Mouse (Mus musculus) gastrocnemius, postnatal 4 days (tissue): Measurements from ENCODE around the gene Pkn1. TPM values are rescaled to one million over a fixed set of nuclear protein-coding genes. Genes with fewer than 3 reads are reported as not detected.
A peak's percentile ranks its signal among the peaks of the same experiment; 100 is the strongest.

Experiments
- DNase-seq, 2 experiments: peaks; one replicate each; pipeline ENCODE4 v3.0.0; 2021 to 2022; ENCODE audit warnings: low spot score in 2 of 2, mixed read lengths in 2 of 2
- total RNA-seq, 2 experiments: library from RNA; stranded (reverse); gene quantifications; 2 replicates each; pipeline ENCODE4 v1.2.3; 2021

The Pkn1 gene
- total RNA-seq, 2 experiments from 2014 or later: 56.6 to 60.0 TPM

- DNase-seq: no peak
Observed at GRCm38 (mm10) chr8:83654725-83655124, 44.3 kb downstream of the Pkn1 start.

- no peak for DNase-seq
Observed at GRCm38 (mm10) chr8:83653662-83654017, 45.3 kb downstream of the Pkn1 start.

GRCm38 (mm10) chr8:83652744-83653661 lies 46.0 kb downstream of the Pkn1 start:
- DNase-seq: no peak

GRCm38 (mm10) chr8:83652030-83652743 lies 46.8 kb downstream of the Pkn1 start, which contains the start of gene Gipc1:
TSS of gene Gipc1 (plus strand) at chr8:83652677.
- DNase-seq: peak; percentile 88 to 94

GRCm38 (mm10) chr8:83649699-83650098 lies 49.3 kb downstream of the Pkn1 start:
- DNase-seq: no peak

- DNase-seq: no peak
Observed at GRCm38 (mm10) chr8:83648031-83648430, 50.9 kb downstream of the Pkn1 start.

GRCm38 (mm10) chr8:83647511-83647910 lies 51.5 kb downstream of the Pkn1 start:
- no peak for DNase-seq

- no peak for DNase-seq
Observed at GRCm38 (mm10) chr8:83639649-83640048, 59.3 kb downstream of the Pkn1 start.

GRCm38 (mm10) chr8:83638856-83639255 lies 60.1 kb downstream of the Pkn1 start:
- no peak for DNase-seq

- DNase-seq: no peak
Observed at GRCm38 (mm10) chr8:83632083-83632707, 66.8 kb downstream of the Pkn1 start.

- DNase-seq: no peak
Observed at GRCm38 (mm10) chr8:83625676-83626299, 73.2 kb downstream of the Pkn1 start.

GRCm38 (mm10) chr8:83624739-83625138 lies 74.2 kb downstream of the Pkn1 start:
- DNase-seq: no peak

- DNase-seq: no peak
Observed at GRCm38 (mm10) chr8:83623549-83623948, 75.4 kb downstream of the Pkn1 start.

- peak; percentile 77 to 85 for DNase-seq
Observed at GRCm38 (mm10) chr8:83622389-83622989, 76.5 kb downstream of the Pkn1 start.

- no peak for DNase-seq
Observed at GRCm38 (mm10) chr8:83621691-83622388, 77.1 kb downstream of the Pkn1 start.

GRCm38 (mm10) chr8:83619568-83620285 lies 79.3 kb downstream of the Pkn1 start:
- no peak for DNase-seq

GRCm38 (mm10) chr8:83618566-83618965 lies 80.4 kb downstream of the Pkn1 start:
- no peak for DNase-seq

- no peak for DNase-seq
Observed at GRCm38 (mm10) chr8:83617111-83617510, 81.9 kb downstream of the Pkn1 start.

GRCm38 (mm10) chr8:83616625-83617024 lies 82.4 kb downstream of the Pkn1 start:
- DNase-seq: no peak
